Mouse (Mus musculus): ENCODE data around the gene Gli2. TPM values are rescaled to one million over a fixed set of nuclear protein-coding genes. Genes with fewer than 3 reads are reported as not detected.

Gli2 gene
- polyA plus RNA-seq, 1 experiment = 13.6 TPM

DNA sequence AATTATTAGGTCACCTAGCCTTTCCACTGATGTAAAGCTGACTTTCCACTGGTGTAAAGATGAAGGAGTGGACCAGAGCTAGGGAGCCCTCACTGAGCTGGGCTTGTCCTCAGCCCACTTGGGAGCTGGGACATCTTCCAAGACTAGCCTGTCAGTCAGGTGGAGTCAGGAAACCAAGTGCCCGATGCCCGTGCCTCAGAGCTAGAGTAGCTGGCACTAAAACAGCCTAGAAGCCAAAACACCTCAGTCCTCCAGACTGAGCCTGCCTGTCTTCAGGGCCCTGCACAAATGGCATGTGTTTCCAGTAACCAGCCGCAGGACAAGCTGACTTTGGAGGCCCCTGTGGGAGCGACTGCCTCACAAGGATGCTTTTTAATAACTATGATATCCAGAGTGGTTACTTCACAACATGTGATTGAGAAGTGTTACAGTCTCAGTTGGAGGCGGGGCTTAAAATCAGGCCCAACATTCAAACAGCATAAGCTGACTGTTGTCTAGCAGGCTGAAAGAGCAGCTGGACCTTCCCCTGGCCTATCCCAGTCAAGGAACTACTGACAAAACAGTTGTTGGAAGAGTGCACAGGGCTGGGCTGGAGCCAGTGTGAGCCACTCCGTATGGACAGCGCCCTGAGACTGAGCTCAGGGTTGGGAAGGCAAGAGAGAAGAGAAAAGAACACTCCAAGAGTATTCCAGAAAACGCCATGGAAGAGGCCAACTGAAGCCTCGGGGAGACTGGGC, 158.2 kb downstream of the Gli2 start:
- Histone ChIP-seq H3K27ac (ENCODE audit: insufficient read depth, low read length) (no peak overlapping the region), H3K4me1 (ENCODE audit: control insufficient read depth, insufficient read depth, low read length) (no peaks in the 10 kb centered on the region), H3K4me3 (ENCODE audit: insufficient read depth, low read length) (no peak overlapping the region)
- TF ChIP-seq POLR2A (IDR thresholded peaks at IDR 0.05; ENCODE audit: low read depth, low read length) = no peak
- TF ChIP-seq CTCF (IDR thresholded peaks at IDR 0.05; ENCODE audit: borderline replicate concordance, insufficient read depth, low read length) = no peak

- no peak for TF ChIP-seq CTCF (IDR thresholded peaks at IDR 0.05; ENCODE audit: borderline replicate concordance, insufficient read depth, low read length)
- TF ChIP-seq POLR2A (IDR thresholded peaks at IDR 0.05; ENCODE audit: low read depth, low read length) = no peak
- H3K27ac ChIP-seq (ENCODE audit: insufficient read depth, low read length) = no peak overlapping the region
- no peaks in the 10 kb centered on the region; the same call in 1 of the 2 replicates for H3K4me1 ChIP-seq (ENCODE audit: control insufficient read depth, insufficient read depth, low read length)
- no peak overlapping the region for H3K4me3 ChIP-seq (ENCODE audit: insufficient read depth, low read length)
Observed at GRCm38 (mm10) chr1:118891395-118891794, 162.0 kb downstream of the Gli2 start.

DNA sequence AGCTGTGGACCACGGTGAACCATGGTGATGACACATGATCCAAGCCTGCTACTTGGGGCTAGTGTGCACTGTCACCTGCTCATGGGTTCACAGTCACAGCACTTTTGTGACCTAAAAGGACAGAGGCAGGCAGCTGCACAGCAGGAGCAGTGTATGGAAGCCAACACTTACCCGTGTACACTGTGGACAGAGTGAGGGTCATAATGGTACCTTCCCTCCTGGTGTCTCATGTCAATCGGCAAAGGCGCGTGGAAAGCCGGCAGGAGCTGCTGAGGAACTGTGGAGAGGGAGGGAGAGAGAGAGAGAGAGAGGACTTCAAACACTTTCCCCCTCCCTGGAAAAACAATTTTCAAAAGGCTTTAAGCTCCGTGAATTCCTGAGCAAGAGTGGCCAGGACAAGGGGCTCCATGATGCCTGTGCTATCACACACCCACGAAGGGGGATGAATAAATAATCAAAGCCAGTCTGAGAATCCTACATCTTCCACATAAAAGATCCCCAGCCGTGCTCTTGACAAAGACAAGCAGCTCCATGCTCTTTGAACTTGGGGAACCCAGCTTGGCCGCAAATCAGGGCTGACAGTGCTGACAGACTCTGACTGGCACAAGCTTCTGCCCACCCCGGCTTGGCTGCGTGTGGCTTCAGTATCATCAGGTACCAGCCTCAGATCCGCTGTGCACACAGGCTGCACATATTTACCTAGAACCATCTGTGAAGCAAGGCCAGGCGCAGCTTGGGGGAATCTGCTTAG, 163.1 kb downstream of the Gli2 start:
- TF ChIP-seq CTCF (IDR thresholded peaks at IDR 0.05; ENCODE audit: borderline replicate concordance, insufficient read depth, low read length) = no peak
- TF ChIP-seq POLR2A (IDR thresholded peaks at IDR 0.05; ENCODE audit: low read depth, low read length) = no peak
- no peaks in the 10 kb centered on the region; the same call in 1 of the 2 replicates for H3K4me1 ChIP-seq (ENCODE audit: control insufficient read depth, insufficient read depth, low read length)
- no peak overlapping the region for H3K27ac ChIP-seq (ENCODE audit: insufficient read depth, low read length)
- no peak overlapping the region for H3K4me3 ChIP-seq (ENCODE audit: insufficient read depth, low read length)

DNA sequence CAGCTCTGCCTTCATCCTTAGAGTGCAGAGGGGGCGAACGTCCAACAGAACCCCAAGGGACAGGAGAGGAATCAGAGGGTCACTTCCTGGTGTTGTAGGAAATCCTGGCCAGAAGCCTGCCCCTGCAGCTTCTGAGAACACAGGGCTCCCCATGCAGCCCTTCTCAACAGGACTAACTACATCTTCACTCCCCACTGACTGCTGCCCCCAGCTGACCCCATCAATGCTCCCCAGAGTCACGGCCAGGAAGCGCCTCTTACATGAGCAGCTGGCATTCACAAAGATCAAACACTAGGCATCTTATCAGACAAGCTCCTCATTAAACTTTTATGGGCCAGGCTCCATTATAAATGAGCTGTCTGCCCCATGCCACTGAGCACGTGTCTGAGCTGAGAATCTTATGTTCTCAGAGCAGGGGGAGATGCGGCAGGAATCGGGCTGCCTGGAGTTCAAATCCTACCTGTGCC, 172.6 kb downstream of the Gli2 start:
- Histone ChIP-seq H3K27ac (ENCODE audit: insufficient read depth, low read length) (no peak overlapping the region), H3K4me3 (ENCODE audit: insufficient read depth, low read length) (no peak overlapping the region), H3K4me1 (ENCODE audit: control insufficient read depth, insufficient read depth, low read length) (no peaks in the 10 kb centered on the region)
- TF ChIP-seq POLR2A (IDR thresholded peaks at IDR 0.05; ENCODE audit: low read depth, low read length) = no peak
- no peak for TF ChIP-seq CTCF (IDR thresholded peaks at IDR 0.05; ENCODE audit: borderline replicate concordance, insufficient read depth, low read length)

DNA sequence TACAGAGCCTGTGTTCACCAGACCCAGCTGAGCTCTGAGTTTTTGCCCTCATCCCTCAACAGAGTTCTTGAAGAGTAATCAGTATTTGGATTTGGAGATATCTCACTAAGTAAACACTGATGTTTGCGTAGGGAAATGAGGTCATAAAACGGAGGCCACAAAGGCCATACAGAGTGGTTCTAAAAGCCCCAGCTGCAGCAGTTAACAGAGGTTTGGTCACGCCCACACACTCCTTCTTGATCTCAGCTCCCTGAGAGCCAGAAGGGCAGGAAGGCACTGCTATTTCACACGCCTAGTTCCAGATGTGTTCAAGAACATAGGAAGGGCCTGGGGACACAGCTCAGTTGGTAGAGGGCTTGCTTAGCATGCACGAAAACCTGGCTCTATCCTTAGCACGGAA, 175.1 kb downstream of the Gli2 start:
- TF ChIP-seq CTCF (IDR thresholded peaks at IDR 0.05; ENCODE audit: borderline replicate concordance, insufficient read depth, low read length) (no peak), POLR2A (IDR thresholded peaks at IDR 0.05; ENCODE audit: low read depth, low read length) (no peak)
- Histone ChIP-seq H3K4me3 (ENCODE audit: insufficient read depth, low read length) (no peak overlapping the region), H3K27ac (ENCODE audit: insufficient read depth, low read length) (no peak overlapping the region), H3K4me1 (ENCODE audit: control insufficient read depth, insufficient read depth, low read length) (0 out of 2 replicates have a peak, but pooled peaks cover 5% of the 10 kb centered on the region)

DNA sequence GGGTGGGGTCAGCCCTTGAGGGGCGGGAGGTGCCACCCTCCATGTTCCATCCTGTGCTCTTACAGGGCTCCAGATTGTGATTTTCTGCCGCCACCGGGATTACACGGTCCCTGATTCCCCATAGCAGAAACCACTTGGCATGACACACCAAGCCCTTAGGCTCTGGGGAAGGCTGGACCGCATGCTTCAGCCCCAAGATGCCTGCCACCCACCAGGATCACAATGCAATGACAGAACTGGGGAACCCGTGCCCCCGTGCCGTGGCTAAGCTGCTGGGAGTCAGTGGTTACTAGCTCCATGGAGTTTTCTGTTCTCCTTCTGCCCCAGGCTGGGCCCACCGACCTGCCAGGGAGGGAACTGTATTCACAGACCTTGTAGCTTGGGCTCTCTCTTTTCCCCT, 178.2 kb downstream of the Gli2 start:
- TF ChIP-seq CTCF (IDR thresholded peaks at IDR 0.05; ENCODE audit: borderline replicate concordance, insufficient read depth, low read length) (no peak), POLR2A (IDR thresholded peaks at IDR 0.05; ENCODE audit: low read depth, low read length) (no peak)
- Histone ChIP-seq H3K4me1 (ENCODE audit: control insufficient read depth, insufficient read depth, low read length) (0 out of 2 replicates have a peak, but pooled peaks cover 5% of the 10 kb centered on the region), H3K27ac (ENCODE audit: insufficient read depth, low read length) (no peak overlapping the region), H3K4me3 (ENCODE audit: insufficient read depth, low read length) (no peak overlapping the region)

DNA sequence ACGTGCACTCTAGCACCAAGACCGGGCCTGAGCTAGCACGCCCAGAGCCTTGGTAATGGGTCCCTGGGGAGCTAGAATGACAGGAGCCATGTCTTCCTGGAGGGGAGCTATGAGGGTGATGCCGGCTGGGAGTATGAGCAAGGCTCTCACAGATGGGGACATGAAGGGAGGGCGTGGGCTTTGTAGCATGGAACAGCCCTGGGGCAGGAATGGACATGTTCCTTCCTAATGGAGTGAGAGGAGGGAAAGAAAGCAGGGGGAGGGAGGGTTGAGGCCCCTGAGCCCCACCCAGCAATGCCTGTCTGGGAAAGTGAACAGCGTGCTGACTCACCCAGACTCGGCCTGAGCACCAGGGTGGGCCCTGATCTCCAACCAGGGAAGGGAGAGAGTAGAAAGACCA, 179.9 kb downstream of the Gli2 start:
- Histone ChIP-seq H3K4me3 (ENCODE audit: insufficient read depth, low read length) (no peak overlapping the region), H3K4me1 (ENCODE audit: control insufficient read depth, insufficient read depth, low read length) (0 out of 2 replicates have a peak, but pooled peaks cover 5% of the 10 kb centered on the region), H3K27ac (ENCODE audit: insufficient read depth, low read length) (no peak overlapping the region)
- TF ChIP-seq CTCF (IDR thresholded peaks at IDR 0.05; ENCODE audit: borderline replicate concordance, insufficient read depth, low read length) (no peak), POLR2A (IDR thresholded peaks at IDR 0.05; ENCODE audit: low read depth, low read length) (no peak)

- H3K4me1 ChIP-seq (ENCODE audit: control insufficient read depth, insufficient read depth, low read length) = no peaks in the 10 kb centered on the region
- H3K27ac ChIP-seq (ENCODE audit: insufficient read depth, low read length) = no peak overlapping the region
- H3K4me3 ChIP-seq (ENCODE audit: insufficient read depth, low read length) = no peak overlapping the region
- no peak for TF ChIP-seq CTCF (IDR thresholded peaks at IDR 0.05; ENCODE audit: borderline replicate concordance, insufficient read depth, low read length)
- TF ChIP-seq POLR2A (IDR thresholded peaks at IDR 0.05; ENCODE audit: low read depth, low read length) = no peak
Observed at GRCm38 (mm10) chr1:118864735-118865134, 188.7 kb downstream of the Gli2 start.

GRCm38 (mm10) chr1:118864031-118864430, 189.4 kb downstream of the Gli2 start:
- Histone ChIP-seq H3K4me3 (ENCODE audit: insufficient read depth, low read length) (no peak overlapping the region), H3K27ac (ENCODE audit: insufficient read depth, low read length) (no peak overlapping the region), H3K4me1 (ENCODE audit: control insufficient read depth, insufficient read depth, low read length) (no peaks in the 10 kb centered on the region)
- TF ChIP-seq CTCF (IDR thresholded peaks at IDR 0.05; ENCODE audit: borderline replicate concordance, insufficient read depth, low read length) (no peak), POLR2A (IDR thresholded peaks at IDR 0.05; ENCODE audit: low read depth, low read length) (no peak)

DNA sequence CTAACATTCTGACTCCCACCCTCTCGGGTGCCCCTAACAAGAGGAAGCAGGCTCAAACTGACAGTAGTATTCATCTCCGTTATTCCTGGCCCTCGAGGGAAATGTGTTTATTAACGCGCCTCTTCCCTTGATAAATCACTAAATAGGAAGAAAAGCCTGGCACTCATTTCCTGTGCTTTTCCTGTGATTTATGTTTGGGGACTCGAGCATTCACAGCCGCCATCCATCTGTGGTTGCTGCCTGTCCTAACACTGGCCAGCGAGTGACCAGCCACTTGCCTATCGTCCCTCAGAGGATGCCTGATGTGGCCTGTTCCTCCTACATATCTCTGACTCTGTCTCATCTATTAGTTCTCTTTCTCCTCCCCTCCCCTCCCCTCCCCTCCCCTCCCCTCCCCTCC, 195.3 kb downstream of the Gli2 start:
- H3K27ac ChIP-seq (ENCODE audit: insufficient read depth, low read length) = no peak overlapping the region
- TF ChIP-seq POLR2A (IDR thresholded peaks at IDR 0.05; ENCODE audit: low read depth, low read length) = no peak
- TF ChIP-seq CTCF (IDR thresholded peaks at IDR 0.05; ENCODE audit: borderline replicate concordance, insufficient read depth, low read length) = no peak

More for the DNA sequence above, 195.3 kb downstream of the Gli2 start:
- no peaks in the 10 kb centered on the region for H3K4me1 ChIP-seq (ENCODE audit: control insufficient read depth, insufficient read depth, low read length)
- H3K4me3 ChIP-seq (ENCODE audit: insufficient read depth, low read length) = no peak overlapping the region
